Mouse (Mus musculus) embryonic facial prominence, embryonic 15.5 days (tissue): ENCODE measurements around the gene Kdelc1. TPM values are rescaled to one million over a fixed set of nuclear protein-coding genes. Genes with fewer than 3 reads are reported as not detected.

Experiments
- ATAC-seq: fragments of 200-750 bp; cut with Nextera tagmentation; 2 replicates; pipeline ENCODE4 v1.8.0; 2017; ENCODE audit warnings: low read depth, moderate TSS enrichment; ENCODE audit not compliant: insufficient number of reproducible peaks, low FRiP score, low TSS enrichment
- H3K27ac ChIP-seq: fragments of 300-500 bp; sonication (generic); replicated peaks from 2 replicates; pipeline ENCODE4 v1.5.1; 2015; ENCODE audit warnings: mild to moderate bottlenecking, inconsistent platforms
- H3K27me3 ChIP-seq: fragments of 300-500 bp; sonication (generic); 2 replicates; pipeline ENCODE4 v1.6.1; 2015; ENCODE audit warnings: inconsistent platforms
- H3K36me3 ChIP-seq: fragments of 300-500 bp; sonication (generic); 2 replicates; pipeline ENCODE4 v1.6.1; 2015; ENCODE audit warnings: mild to moderate bottlenecking, inconsistent platforms
- H3K4me1 ChIP-seq: fragments of 300-500 bp; sonication (generic); 2 replicates; pipeline ENCODE4 v1.6.1; 2015; ENCODE audit warnings: inconsistent platforms
- H3K4me2 ChIP-seq: fragments of 300-500 bp; sonication (generic); replicated peaks from 2 replicates; pipeline ENCODE4 v1.6.1; 2015; ENCODE audit warnings: mild to moderate bottlenecking, inconsistent platforms
- H3K4me3 ChIP-seq: fragments of 300-500 bp; sonication (generic); replicated peaks from 2 replicates; pipeline ENCODE4 v1.5.1; 2015; ENCODE audit warnings: mild to moderate bottlenecking, inconsistent platforms
- H3K9ac ChIP-seq: fragments of 300-500 bp; sonication (generic); 2 replicates; pipeline ENCODE4 v1.6.1; 2015; ENCODE audit warnings: inconsistent platforms
- H3K9me3 ChIP-seq: fragments of 300-500 bp; sonication (generic); replicated peaks from 2 replicates; pipeline ENCODE4 v1.6.1; 2016; ENCODE audit warnings: inconsistent platforms
- WGBS: fragments of 180-500 bp; shearing (Covaris S2); methylation state at CpG from one replicate; pipeline ENCODE4 v1.1.7; 2015; 5-methylcytosine and 5-hydroxymethylcytosine counted together
- polyA plus RNA-seq: library from polyadenylated mRNA; unstranded; fragments of >200 nt; fragmentation: Nextera tagmentation; extraction: Ambion mirVana; gene quantifications from 2 replicates; pipeline ENCODE4 v1.2.1, GENCODE M21; 2015

The Kdelc1 gene
- 62.4 and 63.4 TPM in 2 replicates for polyA plus RNA-seq

- H3K27me3 ChIP-seq, result no peaks in the 10 kb centered on the region
- WGBS, result under 1% methylated on average over 39 of the region's 39 CpGs
- H3K27ac ChIP-seq, result peak within 1 kb of the TSS; percentile 97
- H3K4me3 ChIP-seq, result peak within 1 kb of the TSS; percentile 84
- H3K9me3 ChIP-seq, result no peaks in the 10 kb centered on the region
- peak within 1 kb of the TSS; percentile 72 for H3K9ac ChIP-seq
- peak; percentile 98 for ATAC-seq
- peaks cover 6% of the 10 kb centered on the region; the same call in 1 of the 2 replicates for H3K4me1 ChIP-seq
- H3K4me2 ChIP-seq, result peak within 1 kb of the TSS; percentile 87
- peaks cover 18% of the 10 kb centered on the region for H3K36me3 ChIP-seq
Observed at GRCm38 (mm10) chr1:44118239-44119054, at the start of gene Kdelc1, which contains the start of gene Bivm. TSS of gene Kdelc1 (minus strand) at chr1:44118808. TSS of gene Bivm (plus strand) at chr1:44118957.

GRCm38 (mm10) chr1:44167859-44168383, 49.3 kb upstream of the Kdelc1 start:
- no peak overlapping the region for H3K4me3 ChIP-seq
- WGBS, result 97% methylated on average over 3 of the region's 3 CpGs
- no peak overlapping the region for H3K27ac ChIP-seq
- H3K36me3 ChIP-seq, result peaks cover 75% of the 10 kb centered on the region
- H3K9me3 ChIP-seq, result 0 out of 2 replicates have a peak, but pooled peaks cover 10% of the 10 kb centered on the region
- ATAC-seq, result no peak
- H3K4me1 ChIP-seq, result no peaks in the 10 kb centered on the region
- no peak overlapping the region for H3K4me2 ChIP-seq
- H3K27me3 ChIP-seq, result no peaks in the 10 kb centered on the region
- H3K9ac ChIP-seq, result no peak overlapping the region

- Histone ChIP-seq H3K36me3 (peaks cover 82% of the 10 kb centered on the region), H3K4me2 (no peak overlapping the region), H3K27me3 (no peaks in the 10 kb centered on the region), H3K4me1 (no peaks in the 10 kb centered on the region), H3K9ac (no peak overlapping the region), H3K4me3 (no peak overlapping the region), H3K9me3 (no peaks in the 10 kb centered on the region), H3K27ac (no peak overlapping the region)
- 88% methylated on average over 5 of the region's 5 CpGs for WGBS
- ATAC-seq, result no peak
Observed at GRCm38 (mm10) chr1:44162389-44162788, 43.8 kb upstream of the Kdelc1 start.

GRCm38 (mm10) chr1:44161818-44162217, 43.2 kb upstream of the Kdelc1 start:
- peaks cover 77% of the 10 kb centered on the region for H3K36me3 ChIP-seq
- ATAC-seq, result no peak
- no peaks in the 10 kb centered on the region for H3K27me3 ChIP-seq
- H3K4me3 ChIP-seq, result no peak overlapping the region
- H3K9me3 ChIP-seq, result no peaks in the 10 kb centered on the region
- H3K4me2 ChIP-seq, result no peak overlapping the region
- no peaks in the 10 kb centered on the region for H3K4me1 ChIP-seq
- no peak overlapping the region for H3K27ac ChIP-seq
- H3K9ac ChIP-seq, result no peak overlapping the region
- WGBS, result 95% methylated on average over 6 of the region's 6 CpGs

GRCm38 (mm10) chr1:44158317-44158716, 39.7 kb upstream of the Kdelc1 start:
- ATAC-seq, result no peak
- Histone ChIP-seq H3K4me3 (no peak overlapping the region), H3K27me3 (no peaks in the 10 kb centered on the region), H3K4me2 (no peak overlapping the region), H3K9me3 (no peaks in the 10 kb centered on the region), H3K4me1 (no peaks in the 10 kb centered on the region), H3K36me3 (peaks cover 50% of the 10 kb centered on the region), H3K9ac (no peak overlapping the region), H3K27ac (no peak overlapping the region)
- WGBS, result 89% methylated on average over 6 of the region's 6 CpGs

GRCm38 (mm10) chr1:44155287-44155686, 36.7 kb upstream of the Kdelc1 start:
- Histone ChIP-seq H3K4me1 (no peaks in the 10 kb centered on the region), H3K27me3 (no peaks in the 10 kb centered on the region), H3K27ac (no peak overlapping the region), H3K4me2 (no peak overlapping the region), H3K4me3 (no peak overlapping the region), H3K36me3 (peaks cover 27% of the 10 kb centered on the region), H3K9ac (no peak overlapping the region), H3K9me3 (no peaks in the 10 kb centered on the region)
- ATAC-seq, result no peak
- 90% methylated on average over 4 of the region's 4 CpGs for WGBS

- H3K9ac ChIP-seq, result no peak overlapping the region
- H3K27me3 ChIP-seq, result no peaks in the 10 kb centered on the region
- ATAC-seq, result no peak
- H3K27ac ChIP-seq, result 0 out of 2 replicates have a peak overlapping the region, but pooled peaks have one; percentile 97
- peak overlapping the region; percentile 62 for H3K4me2 ChIP-seq
- WGBS, result 25% methylated on average over 6 of the region's 6 CpGs
- H3K36me3 ChIP-seq, result 0 out of 2 replicates have a peak, but pooled peaks cover 4% of the 10 kb centered on the region
- peak overlapping the region; percentile 89 for H3K4me3 ChIP-seq
- no peaks in the 10 kb centered on the region for H3K9me3 ChIP-seq
- H3K4me1 ChIP-seq, result peaks cover 10% of the 10 kb centered on the region; the same call in 1 of the 2 replicates
Observed at GRCm38 (mm10) chr1:44148706-44149105, 30.1 kb upstream of the Kdelc1 start.

- peak within 1 kb of the TSS; percentile 62 for H3K4me2 ChIP-seq
- no peaks in the 10 kb centered on the region for H3K9me3 ChIP-seq
- H3K4me3 ChIP-seq, result peak within 1 kb of the TSS; percentile 89
- peak within 1 kb of the TSS; percentile 98 for H3K9ac ChIP-seq
- under 1% methylated on average over 66 of the region's 66 CpGs for WGBS
- peaks cover 10% of the 10 kb centered on the region; the same call in 1 of the 2 replicates for H3K4me1 ChIP-seq
- no peaks in the 10 kb centered on the region for H3K27me3 ChIP-seq
- peak within 1 kb of the TSS; percentile 97 for H3K27ac ChIP-seq
- H3K36me3 ChIP-seq, result peaks cover 12% of the 10 kb centered on the region
- ATAC-seq, result peak; percentile 95
Observed at GRCm38 (mm10) chr1:44147563-44148381, 29.2 kb upstream of the Kdelc1 start, which contains the start of gene Ercc5. TSS of gene Ercc5 (plus strand) at chr1:44147744.

- Histone ChIP-seq H3K27me3 (no peaks in the 10 kb centered on the region), H3K27ac (no peak overlapping the region), H3K4me1 (0 out of 2 replicates have a peak, but pooled peaks cover 5% of the 10 kb centered on the region), H3K9ac (no peak overlapping the region), H3K4me3 (no peak overlapping the region), H3K36me3 (peaks cover 46% of the 10 kb centered on the region), H3K9me3 (no peaks in the 10 kb centered on the region), H3K4me2 (no peak overlapping the region)
- ATAC-seq, result no peak
- WGBS, result 88% methylated on average over 5 of the region's 5 CpGs
Observed at GRCm38 (mm10) chr1:44142747-44143146, 24.1 kb upstream of the Kdelc1 start.

- H3K4me3 ChIP-seq, result no peak overlapping the region
- no peak overlapping the region for H3K27ac ChIP-seq
- no peak for ATAC-seq
- H3K4me1 ChIP-seq, result no peaks in the 10 kb centered on the region
- no peaks in the 10 kb centered on the region for H3K27me3 ChIP-seq
- no peaks in the 10 kb centered on the region for H3K9me3 ChIP-seq
- H3K9ac ChIP-seq, result no peak overlapping the region
- no peak overlapping the region for H3K4me2 ChIP-seq
- H3K36me3 ChIP-seq, result peaks cover 56% of the 10 kb centered on the region
- WGBS, result 86% methylated on average over 4 of the region's 4 CpGs
Observed at GRCm38 (mm10) chr1:44140232-44140631, 21.6 kb upstream of the Kdelc1 start.
